Comparison of ENCODE assay signal across 31 mouse cellular contexts in genomic region chr7:135684938-135685337, GRCm38 (mm10). TPM values are rescaled to one million over a fixed set of nuclear protein-coding genes. Genes with fewer than 3 reads are reported as not detected.
A peak's percentile ranks its signal among the peaks of the same experiment; 100 is the strongest.
DNase-seq lines count a peak whose midpoint lies in the region; ATAC-seq and TF ChIP-seq lines count a peak whose summit lies in the region.
"Had no signal": no experiment of that assay in that cellular context is flagged by ENCODE, and none has a peak within 500 bp of the region (broad histone marks: within the 10 kb centered on the region; RNA-seq: fewer than 3 reads in every experiment).

No protein-coding gene starts in this region.

- 0 out of 2 replicates have a peak, but pooled peaks have one; percentile 9 for ATAC-seq in liver, embryonic 15.5 days (ENCODE audit: insufficient read depth)
- no peak for ATAC-seq in neural tube, embryonic 15.5 days (ENCODE audit: low FRiP score)
- ATAC-seq: forebrain, embryonic 14.5 days; hindbrain, embryonic 16.5 days; Patski had no signal

- no peak overlapping the region for H3K4me3 ChIP-seq in thymus, adult 2 months (ENCODE audit: control insufficient read depth, insufficient read depth, low read length)
- no peak overlapping the region for H3K4me3 ChIP-seq in liver, embryonic 15.5 days (replicated peaks)
- no peak overlapping the region for H3K4me3 ChIP-seq in myocyte
- H3K4me3 ChIP-seq in neural tube, embryonic 15.5 days (replicated peaks) = no peak overlapping the region
- H3K4me3 ChIP-seq: embryonic facial prominence, embryonic 13.5 days; erythroblast, embryonic 14.5 days; gastrocnemius, adult 2 months; heart, adult 2 months; limb, embryonic 13.5 days; midbrain, embryonic 12.5 days had no signal

- no peak overlapping the region for H3K27ac ChIP-seq in thymus, adult 2 months (ENCODE audit: control insufficient read depth, insufficient read depth, low read length)
- no peak overlapping the region for H3K27ac ChIP-seq in liver, embryonic 15.5 days (replicated peaks)
- H3K27ac ChIP-seq in neural tube, embryonic 15.5 days (replicated peaks) = no peak overlapping the region
- H3K27ac ChIP-seq: embryonic facial prominence, embryonic 13.5 days; gastrocnemius, adult 2 months; heart, adult 2 months; limb, embryonic 13.5 days; midbrain, embryonic 12.5 days had no signal

- no peak overlapping the region for H3ac ChIP-seq in myocyte (ENCODE audit: control insufficient read depth, insufficient read length)

- no peaks in the 10 kb centered on the region for H3K79me2 ChIP-seq in myocyte (ENCODE audit: control insufficient read depth, insufficient read depth)

- no peaks in the 10 kb centered on the region for H3K9me3 ChIP-seq in liver, embryonic 15.5 days (replicated peaks)
- H3K9me3 ChIP-seq in neural tube, embryonic 15.5 days (replicated peaks) = no peaks in the 10 kb centered on the region
- H3K9me3 ChIP-seq: embryonic facial prominence, embryonic 13.5 days; limb, embryonic 13.5 days; midbrain, embryonic 12.5 days had no signal

- no peak for TF ChIP-seq POLR2A in thymus, adult 2 months (IDR thresholded peaks at IDR 0.05; ENCODE audit: control insufficient read depth, extremely low read depth, insufficient read depth, low read length, poor library complexity)
- peak; percentile 52 for TF ChIP-seq POLR2A in myocyte (IDR thresholded peaks at IDR 0.05; ENCODE audit: insufficient read length, low read depth)

- WGBS in thymus, adult 2 months = 89% methylated on average over 7 of the region's 7 CpGs
- WGBS in liver, embryonic 15.5 days (ENCODE audit: insufficient replicate concordance) = 69% methylated on average over 7 of the region's 7 CpGs
- WGBS in neural tube, embryonic 15.5 days = 87% methylated on average over 7 of the region's 7 CpGs

- no peak overlapping the region for H3K4me2 ChIP-seq in liver, embryonic 15.5 days
- H3K4me2 ChIP-seq in myocyte (ENCODE audit: low read depth) = no peak overlapping the region
- H3K4me2 ChIP-seq in neural tube, embryonic 15.5 days = no peak overlapping the region
- H3K4me2 ChIP-seq: embryonic facial prominence, embryonic 13.5 days; limb, embryonic 13.5 days; midbrain, embryonic 12.5 days had no signal

- no peaks in the 10 kb centered on the region for H3K4me1 ChIP-seq in thymus, adult 2 months (replicated peaks; ENCODE audit: control insufficient read depth, insufficient read depth, low read length)
- no peaks in the 10 kb centered on the region for H3K4me1 ChIP-seq in liver, embryonic 15.5 days (replicated peaks)
- no peaks in the 10 kb centered on the region for H3K4me1 ChIP-seq in neural tube, embryonic 15.5 days
- H3K4me1 ChIP-seq: embryonic facial prominence, embryonic 13.5 days; limb, embryonic 13.5 days; midbrain, embryonic 12.5 days had no signal

- H3K36me3 ChIP-seq in thymus, adult 2 months (ENCODE audit: control insufficient read depth, insufficient read depth, low read length) = peaks cover 47% of the 10 kb centered on the region
- H3K36me3 ChIP-seq in liver, embryonic 15.5 days (replicated peaks) = peaks cover 64% of the 10 kb centered on the region
- peaks cover 17% of the 10 kb centered on the region for H3K36me3 ChIP-seq in myocyte (ENCODE audit: control insufficient read depth, insufficient read depth)
- peaks cover 9% of the 10 kb centered on the region; the same call in 1 of the 2 replicates for H3K36me3 ChIP-seq in neural tube, embryonic 15.5 days

- H3K27me3 ChIP-seq in thymus, adult 2 months (ENCODE audit: control insufficient read depth, insufficient read depth, low read length) = no peaks in the 10 kb centered on the region
- H3K27me3 ChIP-seq in liver, embryonic 15.5 days = no peaks in the 10 kb centered on the region
- H3K27me3 ChIP-seq in myocyte (ENCODE audit: control insufficient read depth, insufficient read depth, insufficient read length) = no peaks in the 10 kb centered on the region
- H3K27me3 ChIP-seq in neural tube, embryonic 15.5 days (replicated peaks) = no peaks in the 10 kb centered on the region
- H3K27me3 ChIP-seq: embryonic facial prominence, embryonic 13.5 days; limb, embryonic 13.5 days; midbrain, embryonic 12.5 days; Patski had no signal

- TF ChIP-seq CTCF in thymus, adult 2 months (IDR thresholded peaks at IDR 0.05; ENCODE audit: borderline replicate concordance, control insufficient read depth, extremely low read depth, insufficient read depth, low read length, poor library complexity) = no peak

- no peak overlapping the region for H3K9ac ChIP-seq in liver, embryonic 15.5 days
- no peak overlapping the region for H3K9ac ChIP-seq in neural tube, embryonic 15.5 days (replicated peaks)
- H3K9ac ChIP-seq: embryonic facial prominence, embryonic 13.5 days; limb, embryonic 13.5 days; midbrain, embryonic 12.5 days had no signal

- peak; percentile 32 for DNase-seq in thymus, postnatal 4 days
- no peak for DNase-seq in thymus, adult 2 months
- peak; percentile 22 for DNase-seq in liver
- DNase-seq in urinary bladder, postnatal 25 days (ENCODE audit: low spot score) = no peak
- DNase-seq in heart, adult 8-10 months (ENCODE audit: low spot score) = no peak
- DNase-seq: adrenal gland, postnatal 14 days; B cell, adult 2 months; cerebellum, adult 11 months; cerebellum, adult 9-10 months; cerebellum, postnatal 36 days; embryo, embryonic 11 days; gastrocnemius, adult 2 months; heart, adult 2 months; heart, postnatal 14 days; kidney, adult 18-20 months; kidney, postnatal 4 days; lung, adult 2 months; lung, postnatal 10 days; retina, postnatal 1 day; right cerebral cortex, postnatal 14 days; thymus, postnatal 25 days had no signal

TF ChIP-seq in myocyte, 11 proteins besides CTCF, POLR2A, EP300 and RAD21:
- no peak for TF ChIP-seq E2F4 (IDR thresholded peaks at IDR 0.05; ENCODE audit: insufficient read depth)
- no peak for TF ChIP-seq MYOD1 (IDR thresholded peaks at IDR 0.05; ENCODE audit: control insufficient read depth in 1 of 3, insufficient read length in 2 of 3, low read depth in 2 of 3)
- peak; percentile 93 for TF ChIP-seq POLR2AphosphoS2 (IDR thresholded peaks at IDR 0.05; ENCODE audit: insufficient read length, low read depth)

RNA-seq across cellular contexts. Expression of gene Mki67, which starts 31.2 kb away (rescaled TPM):
- polyA plus RNA-seq in thymus, adult 2 months (2012; rRNA removed) = 19.1 and 29.7 TPM in 2 replicates
- 99.4 and 99.7 TPM in 2 replicates for polyA plus RNA-seq in liver, embryonic 15.5 days (2015; fragmentation: Nextera tagmentation; extraction: Ambion mirVana)
- 6.8 TPM for polyA plus RNA-seq in myocyte (2012; fragmentation: generic; extraction: Trizol)
- polyA plus RNA-seq in neural tube, embryonic 15.5 days (2015; fragmentation: Nextera tagmentation; extraction: Ambion mirVana) = 3.9 and 11.6 TPM in 2 replicates
- total RNA-seq in heart, adult 8-10 months (2022) = 1 to 10 TPM in 1 of 4 experiments, under 1 TPM in 3; 0.41 to 2.4 (median 0.83) TPM

Comparison
In these comparisons a context has a peak if more than half of its experiments do, and no peak if none do; other contexts are left out.
1. DNase-seq: peak in thymus, postnatal 4 days (single experiment) and liver (single experiment); none in thymus, adult 2 months (single experiment), urinary bladder, postnatal 25 days (single experiment) and heart, adult 8-10 months (single experiment).